Mouse (Mus musculus) inflammation-experienced regulatory T-cells, adult 6 months (primary cell): ENCODE measurements around the gene Cd84. TPM values are rescaled to one million over a fixed set of nuclear protein-coding genes. Genes with fewer than 3 reads are reported as not detected.
"Not testable (repeated sequence)": the region's sequence is repeated elsewhere in the genome, so short reads cannot be mapped to it uniquely, and the experiment has no call there.

Experiments
- ATAC-seq: one replicate; pipeline ENCODE4 v1.8.0; 2017
- polyA plus RNA-seq, 3 experiments: library from polyadenylated mRNA; unstranded; fragments of 100-300 nt; shearing (Covaris generic); gene quantifications; one replicate each; pipeline ENCODE4 v1.2.1; 2017

Gene Cd84
- 100 to 1,000 TPM; 219 to 268 (median 234) TPM for polyA plus RNA-seq

DNA sequence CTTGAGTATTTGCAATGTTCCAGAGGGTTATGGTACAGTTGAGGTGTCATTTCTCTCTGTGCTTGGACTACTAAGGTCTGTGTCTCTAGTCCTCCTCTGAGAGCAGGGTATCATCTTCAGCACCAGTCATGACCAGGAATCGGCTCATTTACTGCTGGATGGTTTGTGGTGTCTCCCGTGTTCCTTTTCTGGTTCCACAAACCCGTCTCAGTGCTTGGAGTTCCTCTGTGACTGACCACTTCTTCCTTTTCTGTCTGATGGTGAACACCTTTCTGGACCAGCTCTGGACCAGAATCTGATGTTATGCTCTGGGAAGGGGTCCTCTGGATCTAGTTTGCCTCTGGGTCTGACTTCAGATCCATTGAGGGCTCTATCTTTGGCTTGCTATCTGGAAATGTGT lies at the start of gene Cd84:
Gene Cd84, plus strand, starts transcription at position 210 of the 400 bp plus-strand sequence.
- no peak for ATAC-seq

DNA sequence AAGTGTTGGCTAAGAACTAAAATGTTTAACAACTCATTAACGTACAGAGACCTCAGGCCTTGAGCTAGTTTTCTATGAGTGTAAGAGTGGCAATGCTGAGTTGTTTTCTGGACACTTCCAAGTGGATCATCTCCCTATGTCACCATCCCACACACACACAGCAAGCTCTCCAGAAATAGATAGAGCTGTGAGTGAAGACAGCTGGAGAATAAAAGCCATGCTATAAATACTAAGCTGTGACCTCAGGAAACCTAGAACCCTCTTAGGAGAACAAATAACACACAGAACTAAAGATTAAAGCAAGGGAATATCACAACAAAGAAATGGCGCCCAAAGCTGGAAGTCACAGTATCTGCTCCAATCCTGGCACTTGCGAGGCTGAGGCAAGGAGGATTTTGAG lies 48.0 kb upstream of the Cd84 start:
- ATAC-seq = no peak

DNA sequence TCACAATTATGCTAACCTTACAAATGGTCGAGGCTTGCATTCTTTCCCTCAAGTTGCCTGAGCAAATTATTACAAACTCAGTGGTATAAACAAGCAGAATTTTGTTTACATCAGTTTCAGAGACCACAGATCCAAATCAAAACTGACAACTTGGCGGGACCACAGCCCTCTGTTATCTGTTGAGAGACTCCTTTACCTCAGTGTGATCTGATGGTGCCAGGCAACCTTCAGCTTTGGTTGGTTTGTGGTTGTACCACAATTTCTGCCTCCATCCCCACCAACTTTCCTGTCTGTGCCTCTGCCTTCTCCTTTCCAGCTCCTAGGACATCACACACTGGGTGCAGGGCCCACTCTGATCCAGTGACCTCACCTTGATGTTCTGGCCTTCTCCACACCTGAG lies 43.3 kb upstream of the Cd84 start:
- ATAC-seq = no peak

DNA sequence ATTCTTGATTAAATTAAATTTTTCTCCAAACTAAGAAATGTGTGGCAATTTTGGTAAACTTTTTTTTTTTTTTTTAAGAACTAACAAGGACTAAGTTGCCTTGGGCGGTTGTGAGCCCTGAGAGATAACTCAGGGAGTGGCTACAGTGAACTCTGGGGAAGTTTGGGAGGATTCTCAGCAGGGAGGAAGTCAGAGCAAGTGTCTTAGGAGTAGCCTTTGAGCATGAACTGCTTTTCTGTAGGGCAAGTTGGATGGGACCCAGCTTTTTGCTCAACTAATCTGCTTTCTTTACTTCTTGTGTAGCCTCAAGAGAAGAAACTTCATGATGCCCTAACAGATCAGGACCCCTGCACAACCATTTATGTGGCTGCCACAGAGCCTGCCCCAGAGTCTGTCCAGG lies 41.7 kb upstream of the Cd84 start:
- no peak for ATAC-seq

DNA sequence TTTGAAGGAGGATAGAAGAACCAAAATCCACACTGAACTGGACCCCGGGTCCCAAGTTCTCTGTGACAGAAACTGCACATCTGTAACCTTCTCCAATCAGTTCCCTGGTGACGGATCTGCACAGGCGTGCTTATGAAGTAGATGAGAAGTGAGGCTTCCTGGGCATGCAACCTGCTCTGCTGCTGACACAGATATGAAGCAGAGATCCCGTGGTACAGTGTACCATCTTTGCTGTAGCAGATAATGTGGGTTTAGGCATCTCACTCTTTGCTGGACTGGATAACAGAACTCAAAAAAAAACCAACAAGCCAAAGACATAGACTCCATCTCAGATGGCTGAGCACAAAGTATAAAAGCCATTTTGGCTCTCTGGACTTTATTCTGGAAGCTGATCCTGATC lies 39.8 kb upstream of the Cd84 start:
- no peak for ATAC-seq

DNA sequence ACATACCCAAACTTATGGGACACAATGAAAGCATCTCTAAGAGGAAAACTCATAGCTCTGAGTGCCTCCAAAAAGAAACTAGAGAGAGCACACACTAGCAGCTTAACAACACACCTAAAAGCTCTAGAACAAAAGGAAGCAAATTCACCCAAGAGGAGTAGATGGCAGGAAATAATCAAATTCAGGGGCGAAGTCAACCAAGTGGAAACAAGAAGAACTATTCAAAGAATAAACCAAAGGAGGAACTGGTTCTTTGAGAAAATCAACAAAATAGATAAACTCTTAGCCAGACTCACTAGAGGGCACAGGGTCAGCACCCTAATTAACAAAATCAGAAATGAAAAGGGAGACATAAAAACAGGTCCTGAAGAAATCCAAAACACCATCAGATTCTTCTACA lies 28.4 kb upstream of the Cd84 start:
- ATAC-seq = not testable (repeated sequence)

DNA sequence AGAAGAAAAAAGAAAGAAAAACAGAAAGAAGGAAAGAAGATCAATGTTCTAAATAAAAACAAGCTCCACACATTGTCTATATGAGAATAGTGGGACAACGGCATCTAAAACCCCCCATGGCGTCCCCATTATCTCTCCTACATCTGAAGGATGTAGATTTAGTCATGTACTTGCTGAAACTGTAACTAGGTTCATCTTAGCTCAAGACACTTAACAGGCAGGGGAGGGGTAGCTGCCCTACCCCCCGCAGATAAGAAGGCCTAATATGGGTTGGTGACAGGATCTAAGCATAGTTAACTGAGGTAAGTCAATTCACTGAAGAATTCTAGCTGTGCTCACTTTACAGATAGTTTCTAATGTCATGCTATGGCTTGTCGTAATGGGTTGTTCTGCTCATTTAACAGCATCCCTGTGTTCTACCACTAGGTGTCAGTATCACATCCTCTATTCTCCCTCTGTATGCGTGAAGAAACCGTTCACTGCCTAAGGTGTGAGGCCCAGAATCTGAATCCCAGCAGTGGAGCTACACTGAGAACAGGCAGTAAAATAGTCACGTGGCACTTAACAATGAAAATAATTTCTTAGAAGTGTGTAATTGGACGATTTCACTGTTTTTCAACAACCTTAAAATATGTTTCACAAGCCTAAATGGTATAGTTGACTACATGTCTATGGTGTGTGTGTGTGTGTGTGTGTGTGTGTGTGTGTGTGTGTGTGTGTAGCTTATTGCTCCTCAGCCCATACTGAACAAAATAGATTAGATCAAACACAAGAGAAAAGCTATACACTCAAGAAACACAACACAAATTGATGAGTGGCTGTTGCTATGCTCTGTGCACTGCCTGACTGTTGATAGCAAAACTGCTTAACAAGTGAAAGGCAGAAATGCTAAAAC lies 23.7 kb upstream of the Cd84 start:
- ATAC-seq = peak; percentile 98

DNA sequence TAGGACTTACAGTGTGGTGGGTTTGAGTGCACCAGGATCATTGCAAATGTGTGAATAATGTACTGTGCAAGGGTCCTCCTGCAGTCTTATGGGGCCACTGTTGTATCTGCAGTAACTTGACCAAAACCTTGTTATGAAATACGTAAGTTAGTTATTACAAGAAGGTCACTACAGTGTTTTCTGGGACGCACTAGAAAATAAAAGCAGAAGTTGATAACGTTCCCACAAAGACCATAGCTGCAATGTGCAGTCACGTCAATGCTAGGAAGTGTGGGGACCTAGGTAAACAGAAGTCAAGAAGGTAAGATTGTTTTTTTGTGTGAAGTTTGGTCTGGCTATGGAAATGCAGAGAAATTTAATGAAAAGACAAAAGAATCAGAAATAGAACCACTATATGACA lies 22.5 kb upstream of the Cd84 start:
- no peak for ATAC-seq

DNA sequence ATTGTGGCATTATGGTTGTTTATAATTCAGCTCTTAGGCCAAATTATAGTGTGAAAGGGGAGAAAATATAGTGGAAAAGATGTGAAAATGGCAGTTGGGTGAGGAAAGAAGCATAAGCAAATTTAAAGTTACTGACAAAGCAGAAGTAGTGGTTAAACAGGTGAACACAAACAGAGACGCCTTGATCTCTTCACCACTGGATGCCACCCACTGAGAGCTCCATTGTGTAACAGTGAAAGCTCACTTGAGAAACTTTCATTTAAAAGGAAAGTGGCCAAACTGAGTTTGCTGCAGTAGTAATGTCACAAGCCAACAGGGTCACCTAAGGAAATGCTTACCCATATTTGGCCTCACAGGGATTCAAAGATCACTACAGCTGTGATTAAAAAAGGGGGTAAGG lies 18.2 kb upstream of the Cd84 start:
- ATAC-seq = no peak

DNA sequence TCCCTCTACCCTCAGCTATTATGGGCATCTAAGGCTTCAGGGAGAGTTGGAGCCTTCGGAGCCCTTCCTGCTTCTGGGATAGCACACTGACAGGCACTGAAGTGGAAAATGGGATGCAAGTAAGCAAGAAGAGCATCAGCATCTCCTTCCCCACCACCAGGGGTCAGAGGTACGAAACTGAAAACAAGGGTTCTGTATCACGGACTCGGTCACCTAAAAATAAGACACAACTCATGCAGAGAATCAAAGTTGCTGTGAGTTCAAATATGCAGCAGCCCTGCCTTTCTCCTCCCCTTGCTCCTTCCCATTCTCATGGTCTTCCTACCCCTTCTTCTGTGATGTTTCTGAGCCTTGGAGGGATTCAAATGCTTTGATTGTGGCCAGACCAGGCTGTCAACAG lies 14.0 kb upstream of the Cd84 start:
- ATAC-seq = no peak

DNA sequence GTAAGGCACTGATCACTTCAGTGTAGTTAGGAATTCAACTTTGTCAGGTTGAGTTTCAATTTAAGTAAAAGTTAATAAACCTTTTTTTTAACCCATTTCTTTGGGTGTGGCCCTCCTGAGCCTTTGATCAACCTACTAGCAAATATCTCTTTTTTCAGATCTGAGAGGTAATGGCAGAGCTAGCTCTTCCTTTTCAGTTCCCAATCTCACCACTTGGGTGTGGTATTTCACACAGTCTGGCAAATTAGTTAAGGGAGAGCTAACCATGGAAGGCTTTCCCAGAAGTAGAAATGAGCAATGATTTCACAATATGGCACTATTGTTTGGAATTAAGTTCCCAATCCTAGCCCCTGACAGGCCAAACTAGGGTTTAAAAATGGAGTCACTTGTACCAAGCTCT lies 13.3 kb upstream of the Cd84 start:
- peak; percentile 47 for ATAC-seq

DNA sequence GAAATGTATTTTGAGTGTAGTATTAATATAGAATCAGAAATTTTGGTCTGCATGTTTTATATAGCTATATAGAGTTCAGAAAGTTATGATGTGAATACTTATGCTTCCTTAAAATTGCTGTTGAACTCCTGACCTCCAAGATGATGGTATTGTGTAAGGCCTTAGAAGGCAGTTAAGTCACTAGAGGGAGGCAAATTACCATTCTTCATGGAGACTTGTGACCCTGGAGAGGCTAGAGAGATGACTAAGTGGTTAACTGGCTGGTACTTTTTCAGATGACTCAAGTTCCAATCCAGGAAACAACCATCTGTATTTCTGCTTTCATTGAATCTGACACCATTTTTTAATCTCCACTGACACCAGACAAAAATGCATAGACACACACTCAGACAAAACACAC lies 11.8 kb upstream of the Cd84 start:
- peak; percentile 95 for ATAC-seq

DNA sequence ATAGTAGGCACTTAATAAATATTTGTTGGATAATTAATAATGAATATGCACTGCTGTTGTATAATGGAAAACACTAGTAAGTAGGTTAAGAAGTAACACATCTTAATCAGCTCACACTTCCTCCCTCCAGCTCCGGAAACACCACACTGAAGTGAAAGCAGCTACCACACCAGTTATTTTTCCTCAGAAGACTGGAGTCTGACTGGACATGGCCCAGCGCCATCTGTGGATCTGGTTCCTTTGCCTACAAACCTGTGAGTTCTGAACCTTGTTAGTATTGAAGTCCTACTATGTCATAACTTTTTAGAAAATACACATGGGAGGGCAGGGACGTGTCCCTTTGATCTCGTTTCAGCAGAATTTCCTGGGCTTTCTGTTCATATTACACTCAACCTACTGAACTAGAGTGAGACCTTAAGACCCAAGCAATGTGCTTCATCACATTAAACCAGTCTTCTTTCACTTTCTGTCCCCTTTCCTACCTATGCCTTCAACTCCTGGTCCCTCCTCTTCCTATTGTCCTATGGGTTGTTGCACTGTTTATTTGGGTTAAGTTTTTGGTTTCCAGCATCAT lies 1.0 kb downstream of the Cd84 start:
- peak; percentile 76 for ATAC-seq

DNA sequence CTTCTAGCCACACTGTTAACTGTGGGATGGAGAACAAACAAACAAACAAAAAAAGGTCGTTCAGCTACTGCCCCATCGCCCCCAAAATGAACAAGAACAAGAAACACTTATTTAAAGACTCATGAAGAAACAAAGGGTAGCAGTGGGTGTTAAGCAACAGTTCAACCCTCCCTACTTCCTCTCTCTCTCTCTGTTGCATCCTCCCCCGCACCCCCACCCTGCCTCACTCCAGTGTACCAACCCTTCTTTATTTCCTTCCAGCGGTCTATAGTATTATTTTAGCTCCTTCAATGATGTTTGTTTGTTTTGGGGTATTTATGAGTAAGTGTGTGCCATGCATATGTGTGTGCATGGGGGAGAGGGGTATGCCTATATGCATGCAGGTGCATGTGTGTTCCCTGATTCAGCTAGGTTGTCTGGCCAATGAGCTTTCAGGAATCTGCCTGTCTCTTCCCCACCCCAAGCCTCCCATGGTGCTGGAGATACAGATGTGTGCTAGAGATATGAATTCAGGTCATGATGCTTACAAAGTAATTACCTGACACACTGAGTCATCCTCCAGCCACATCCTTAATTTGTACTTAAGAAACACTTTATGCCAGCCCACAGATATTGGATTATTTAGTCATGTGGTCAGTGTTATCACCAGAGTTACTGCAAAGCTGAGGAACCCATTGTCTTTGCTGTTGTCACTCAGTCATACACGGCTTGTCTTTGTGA lies 5.7 kb downstream of the Cd84 start:
- peak; percentile 81 for ATAC-seq

DNA sequence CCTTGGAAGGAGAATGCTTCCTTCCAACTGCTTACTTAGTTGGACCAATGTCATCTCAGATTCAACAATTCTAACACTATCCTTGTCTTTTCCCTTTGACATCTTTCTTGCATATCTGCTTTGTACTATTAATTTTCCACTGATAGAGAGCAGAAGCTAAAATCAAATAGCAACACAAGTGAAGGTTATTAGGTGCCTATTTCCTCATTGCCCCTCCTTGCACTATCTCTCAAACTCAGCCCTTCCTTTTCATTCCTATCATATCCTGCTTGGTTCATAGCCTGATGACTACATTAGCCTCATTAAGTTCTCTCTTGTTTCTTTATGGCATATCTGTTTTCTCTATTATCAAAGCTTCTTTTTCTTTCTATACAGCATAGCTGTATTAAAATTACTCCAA lies 8.7 kb downstream of the Cd84 start:
- ATAC-seq = no peak

DNA sequence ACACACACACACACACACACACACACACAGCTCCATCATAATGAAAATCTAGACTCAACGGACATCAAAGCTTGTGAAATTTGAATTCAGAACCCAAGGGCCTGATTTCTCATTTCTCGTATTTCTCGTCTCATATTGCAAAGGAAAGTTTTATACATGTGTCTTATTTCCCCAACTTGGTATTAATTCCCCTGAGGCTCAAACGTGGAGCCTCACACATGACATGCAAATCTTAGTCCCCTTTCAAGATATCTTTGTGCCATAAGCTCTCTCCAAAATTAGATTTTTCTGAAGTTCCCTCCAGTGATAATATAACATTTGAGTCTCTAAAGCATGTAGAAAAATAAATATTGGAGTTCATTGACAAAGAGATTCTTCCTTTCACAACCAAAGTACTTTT lies 9.3 kb downstream of the Cd84 start:
- ATAC-seq = no peak

DNA sequence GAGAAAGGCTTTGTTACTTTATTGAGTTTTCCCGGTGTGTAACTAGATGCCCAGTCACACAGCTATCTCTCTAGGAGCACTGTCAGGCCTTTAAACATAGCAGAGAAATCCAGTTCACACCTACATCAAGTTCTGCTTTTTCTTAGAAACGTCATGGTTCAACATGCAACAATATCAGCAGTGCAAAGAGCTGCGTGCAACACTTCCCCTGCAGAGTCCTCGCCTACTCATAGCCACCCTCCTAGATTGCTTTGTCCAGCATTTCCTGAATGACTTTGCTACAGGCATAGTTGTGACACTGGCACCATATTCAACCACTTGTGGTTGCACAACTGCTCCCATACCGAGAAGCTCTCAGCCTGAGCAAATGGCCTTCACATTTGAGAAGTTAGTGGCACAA lies 10.0 kb downstream of the Cd84 start:
- ATAC-seq = no peak

DNA sequence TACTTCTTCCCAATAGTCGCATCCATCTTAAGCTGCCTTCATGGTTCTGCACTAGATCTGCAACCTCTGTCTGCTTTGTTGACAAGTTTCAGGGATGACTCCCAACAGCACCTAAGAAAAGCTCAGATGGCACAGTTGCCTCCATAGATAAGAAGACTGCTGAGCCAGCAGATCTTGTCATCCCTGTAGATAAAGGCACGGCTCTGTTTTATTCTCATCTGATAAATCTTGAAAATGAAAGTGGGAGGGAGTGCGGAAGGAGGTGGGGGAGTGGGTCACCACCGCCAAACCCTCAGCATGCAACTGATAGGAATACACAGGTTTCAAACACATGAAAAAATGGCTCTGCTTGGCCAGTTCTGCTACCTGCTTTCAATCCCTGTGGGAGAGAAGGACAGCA lies 26.0 kb downstream of the Cd84 start:
- ATAC-seq = peak; percentile 65

DNA sequence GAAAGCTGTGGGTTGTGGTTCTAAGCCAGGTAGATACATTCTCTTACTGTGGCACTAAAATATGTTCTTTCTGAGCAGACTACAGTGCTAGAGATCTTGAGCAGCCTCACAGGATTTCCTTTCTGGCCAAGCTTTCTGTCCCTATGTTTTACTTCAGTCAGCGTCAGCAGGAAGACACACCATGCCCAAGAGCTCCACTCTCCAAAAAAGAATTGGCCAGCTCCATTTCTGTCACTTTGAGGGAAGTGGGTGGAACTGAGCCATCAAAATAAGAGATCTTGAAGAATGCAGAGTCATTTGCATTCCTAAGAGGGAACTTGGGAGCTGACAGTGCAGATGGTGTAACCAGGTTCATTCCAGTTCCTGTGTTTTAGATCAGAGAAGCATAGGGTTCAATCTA lies 47.5 kb downstream of the Cd84 start:
- ATAC-seq = no peak

DNA sequence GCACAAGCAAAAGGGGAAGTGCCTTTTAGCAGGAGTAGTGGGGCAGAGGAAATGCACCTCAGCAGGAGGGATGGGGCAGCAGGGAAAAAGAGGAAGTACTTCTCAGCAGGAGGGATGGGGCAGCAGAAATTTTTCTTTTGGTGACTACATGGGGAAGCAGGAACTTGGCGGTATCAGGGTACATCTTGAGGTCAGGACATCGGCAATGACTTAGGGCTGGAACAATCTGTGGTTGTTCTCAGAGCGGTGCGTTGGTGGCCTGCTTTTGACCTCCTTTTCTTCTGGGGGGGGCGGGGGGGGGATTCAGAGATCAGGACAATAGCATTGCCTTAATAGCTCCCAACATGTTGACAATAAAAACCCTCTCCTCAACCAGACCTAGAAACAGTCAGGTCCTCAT lies 55.9 kb downstream of the Cd84 start, which contains the start of gene Gm10521:
Gene Gm10521, plus strand, starts transcription at position 301 of the 400 bp plus-strand sequence.
- not testable (repeated sequence) for ATAC-seq

DNA sequence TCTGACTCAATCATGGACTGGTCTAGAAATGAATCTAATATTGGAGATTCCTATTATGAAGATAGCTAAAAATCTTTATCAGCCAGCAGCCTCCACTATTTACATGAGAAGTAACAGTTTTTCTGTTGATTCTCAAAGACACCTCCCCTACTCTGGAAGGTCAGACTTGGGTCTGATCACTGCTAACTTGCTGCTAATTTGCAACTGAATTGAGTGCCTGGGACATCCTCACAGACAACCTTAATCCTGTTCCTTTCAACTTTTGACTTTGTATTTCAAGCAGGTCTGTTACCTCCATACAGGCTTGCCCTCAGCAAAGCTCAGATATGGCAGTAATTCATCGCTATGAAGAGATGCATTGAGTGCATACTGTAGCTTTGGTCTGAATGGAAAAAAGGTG lies 64.5 kb downstream of the Cd84 start:
- ATAC-seq = no peak

DNA sequence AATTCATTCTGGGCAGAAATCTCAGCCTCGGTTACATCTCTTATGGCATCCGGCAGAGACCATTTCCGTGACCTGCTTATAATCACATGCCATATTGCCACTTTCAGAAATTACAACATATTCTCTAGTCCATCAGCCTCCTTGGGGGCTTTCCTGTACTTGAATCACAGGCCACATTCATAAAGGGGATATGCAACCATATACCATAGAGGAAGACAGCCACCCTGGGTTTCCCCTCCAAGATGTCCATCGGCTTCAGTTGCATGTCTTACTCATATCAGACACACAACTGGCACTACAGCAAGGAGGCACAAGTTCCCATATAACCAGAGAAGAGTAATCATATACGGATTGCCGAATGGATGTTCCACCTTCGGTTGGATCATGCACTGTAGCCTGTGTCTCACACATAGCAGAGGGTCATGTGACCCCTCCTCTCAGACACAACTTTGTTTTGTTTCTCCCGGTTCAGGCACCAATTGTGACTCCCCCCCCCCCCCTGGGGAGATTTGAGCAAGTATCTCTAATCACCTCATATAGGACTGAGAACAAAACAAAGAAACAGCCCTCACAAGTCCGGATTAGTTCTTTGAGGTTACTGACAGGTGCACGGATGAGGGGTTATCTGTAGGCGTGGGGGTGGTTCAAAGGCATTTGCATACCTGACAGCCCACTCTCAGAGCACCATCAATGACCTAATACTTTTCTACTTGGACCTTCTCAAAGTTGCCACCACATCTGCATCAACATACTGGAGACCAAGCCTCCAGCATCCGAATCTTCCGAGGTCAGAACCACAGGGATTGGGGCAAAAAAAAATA lies 76.4 kb downstream of the Cd84 start:
- ATAC-seq = peak; percentile 32
